Mouse (Mus musculus): ENCODE results near the gene Lck. TPM values are rescaled to one million over a fixed set of nuclear protein-coding genes. Genes with fewer than 3 reads are reported as not detected.

Gene Lck
- total and polyA plus RNA-seq, 3 experiments, result 2.7 to 6.9 TPM; not detected in 1

- H3K9me3 ChIP-seq (replicated peaks; ENCODE audit: insufficient read depth, low read length), result no peaks in the 10 kb centered on the region
- DNase-seq (ENCODE audit: low read depth, low spot score), result peak; percentile 41
- H3K27ac ChIP-seq (ENCODE audit: control insufficient read depth, low read depth, low read length), result no peak within 1 kb of the TSS
- no peaks in the 10 kb centered on the region for H3K27me3 ChIP-seq (ENCODE audit: control insufficient read depth in 1 of 2, insufficient read depth in 2 of 2, low read length in 2 of 2)
- H3K4me1 ChIP-seq (ENCODE audit: control insufficient read depth in 1 of 2, insufficient read depth in 2 of 2, low read length in 2 of 2), result no peaks in the 10 kb centered on the region
- H3K36me3 ChIP-seq (ENCODE audit: control insufficient read depth in 1 of 2, insufficient read depth in 2 of 2, low read length in 2 of 2), result no peaks in the 10 kb centered on the region; a peak in 2 of 4 replicates
- H3K9ac ChIP-seq (ENCODE audit: control insufficient read depth, low read depth, low read length, poor library complexity, severe bottlenecking), result no peak within 1 kb of the TSS
- TF ChIP-seq POLR2AphosphoS2 (IDR thresholded peaks at IDR 0.05; ENCODE audit: low read length), result peak; percentile 41
- TF ChIP-seq GATA1 (IDR thresholded peaks at IDR 0.05; ENCODE audit: low read depth, low read length), result no peak
- H3K4me3 ChIP-seq (ENCODE audit: control insufficient read depth in 1 of 2, insufficient read depth in 1 of 2, low read depth in 2 of 2, low read length in 2 of 2), result no peak within 1 kb of the TSS
- peaks cover 4% of the 10 kb centered on the region; the same call in 1 of the 2 replicates for H3K79me2 ChIP-seq (ENCODE audit: control insufficient read depth, insufficient read depth, low read length, poor library complexity)
Observed at GRCm38 (mm10) chr4:129614093-129614492, 40.7 kb upstream of the Lck start, which contains the start of gene Dcdc2b. TSS of gene Dcdc2b (minus strand) at chr4:129614257.

- TF ChIP-seq GATA1 (IDR thresholded peaks at IDR 0.05; ENCODE audit: low read depth, low read length) (no peak), KAT2A (conservative IDR thresholded peaks at IDR 0.05; ENCODE audit: low read depth, low read length) (no peak)
- Histone ChIP-seq H3K9me3 (replicated peaks; ENCODE audit: insufficient read depth, low read length) (no peaks in the 10 kb centered on the region), H3K4me3 (ENCODE audit: control insufficient read depth in 1 of 2, insufficient read depth in 1 of 2, low read depth in 2 of 2, low read length in 2 of 2) (no peak overlapping the region), H3K27me3 (ENCODE audit: control insufficient read depth in 1 of 2, insufficient read depth in 2 of 2, low read length in 2 of 2) (no peaks in the 10 kb centered on the region), H3K79me2 (ENCODE audit: control insufficient read depth, insufficient read depth, low read length, poor library complexity) (no peaks in the 10 kb centered on the region), H3K27ac (ENCODE audit: control insufficient read depth, low read depth, low read length) (no peak overlapping the region), H3K4me1 (ENCODE audit: control insufficient read depth in 1 of 2, insufficient read depth in 2 of 2, low read length in 2 of 2) (no peaks in the 10 kb centered on the region), H3K9ac (ENCODE audit: control insufficient read depth, low read depth, low read length, poor library complexity, severe bottlenecking) (no peak overlapping the region), H3K36me3 (ENCODE audit: control insufficient read depth in 1 of 2, insufficient read depth in 2 of 2, low read length in 2 of 2) (peaks cover 0 to 2% of the 10 kb centered on the region in 2 experiments; a peak in 3 of 4 replicates)
- DNase-seq (ENCODE audit: low read depth, low spot score), result no peak
Observed at GRCm38 (mm10) chr4:129610472-129610871, 37.0 kb upstream of the Lck start.

GRCm38 (mm10) chr4:129610026-129610425 is 36.6 kb upstream of the Lck start:
- Histone ChIP-seq H3K4me1 (ENCODE audit: control insufficient read depth in 1 of 2, insufficient read depth in 2 of 2, low read length in 2 of 2) (no peaks in the 10 kb centered on the region), H3K36me3 (ENCODE audit: control insufficient read depth in 1 of 2, insufficient read depth in 2 of 2, low read length in 2 of 2) (peaks cover 0 to 3% of the 10 kb centered on the region in 2 experiments; a peak in 3 of 4 replicates), H3K27ac (ENCODE audit: control insufficient read depth, low read depth, low read length) (no peak overlapping the region), H3K79me2 (ENCODE audit: control insufficient read depth, insufficient read depth, low read length, poor library complexity) (no peaks in the 10 kb centered on the region), H3K4me3 (ENCODE audit: control insufficient read depth in 1 of 2, insufficient read depth in 1 of 2, low read depth in 2 of 2, low read length in 2 of 2) (no peak overlapping the region), H3K27me3 (ENCODE audit: control insufficient read depth in 1 of 2, insufficient read depth in 2 of 2, low read length in 2 of 2) (no peaks in the 10 kb centered on the region), H3K9me3 (replicated peaks; ENCODE audit: insufficient read depth, low read length) (no peaks in the 10 kb centered on the region), H3K9ac (ENCODE audit: control insufficient read depth, low read depth, low read length, poor library complexity, severe bottlenecking) (no peak overlapping the region)
- no peak for DNase-seq (ENCODE audit: low read depth, low spot score)
- TF ChIP-seq NRF1 (IDR thresholded peaks at IDR 0.05; ENCODE audit: insufficient read depth, low read depth, low read length, poor library complexity, severe bottlenecking) (no peak), USF1 (IDR thresholded peaks at IDR 0.05; ENCODE audit: low read depth, low read length) (no peak), CTCF (IDR thresholded peaks at IDR 0.05 in 2 of 3, conservative IDR thresholded peaks at IDR 0.05 in 1 of 3; ENCODE audit: control insufficient read depth in 1 of 3, insufficient read depth in 1 of 3, low read depth in 2 of 3, low read length in 3 of 3, poor library complexity in 1 of 3, severe bottlenecking in 1 of 3) (no peak), TBP (IDR thresholded peaks at IDR 0.05; ENCODE audit: low read depth, low read length) (no peak), BHLHE40 (IDR thresholded peaks at IDR 0.05; ENCODE audit: borderline replicate concordance, low read depth, low read length) (no peak)

GRCm38 (mm10) chr4:129609139-129609631 is 35.7 kb upstream of the Lck start:
- H3K27me3 ChIP-seq (ENCODE audit: control insufficient read depth in 1 of 2, insufficient read depth in 2 of 2, low read length in 2 of 2), result no peaks in the 10 kb centered on the region
- H3K4me3 ChIP-seq (ENCODE audit: control insufficient read depth in 1 of 2, insufficient read depth in 1 of 2, low read depth in 2 of 2, low read length in 2 of 2), result no peak overlapping the region
- H3K9ac ChIP-seq (ENCODE audit: control insufficient read depth, low read depth, low read length, poor library complexity, severe bottlenecking), result no peak overlapping the region
- no peaks in the 10 kb centered on the region for H3K79me2 ChIP-seq (ENCODE audit: control insufficient read depth, insufficient read depth, low read length, poor library complexity)
- TF ChIP-seq CHD2 (IDR thresholded peaks at IDR 0.05; ENCODE audit: low read length) (no peak), MXI1 (IDR thresholded peaks at IDR 0.05; ENCODE audit: low read depth, low read length) (no peak), MAFK (IDR thresholded peaks at IDR 0.05; ENCODE audit: borderline replicate concordance, low read depth, low read length) (no peak), EP300 (IDR thresholded peaks at IDR 0.05; ENCODE audit: low read depth in 1 of 2, low read length in 2 of 2) (no peak), GATA1 (IDR thresholded peaks at IDR 0.05; ENCODE audit: low read depth, low read length) (no peak), ETS1 (IDR thresholded peaks at IDR 0.05; ENCODE audit: low read depth, low read length) (no peak), E2F4 (IDR thresholded peaks at IDR 0.05; ENCODE audit: borderline replicate concordance, low read depth, low read length) (no peak), MAZ (IDR thresholded peaks at IDR 0.05; ENCODE audit: low read depth, low read length) (no peak), MYB (IDR thresholded peaks at IDR 0.05; ENCODE audit: low read depth, low read length) (no peak), SIN3A (IDR thresholded peaks at IDR 0.05; ENCODE audit: low read length) (no peak), HCFC1 (IDR thresholded peaks at IDR 0.05; ENCODE audit: low read depth, low read length) (no peak), JUND (IDR thresholded peaks at IDR 0.05; ENCODE audit: low read depth, low read length) (no peak), MAX (IDR thresholded peaks at IDR 0.05; ENCODE audit: low read length) (no peak), ELF1 (IDR thresholded peaks at IDR 0.05; ENCODE audit: low read depth, low read length) (no peak), POLR2AphosphoS2 (IDR thresholded peaks at IDR 0.05; ENCODE audit: low read length) (no peak)
- no peaks in the 10 kb centered on the region for H3K9me3 ChIP-seq (replicated peaks; ENCODE audit: insufficient read depth, low read length)
- no peak overlapping the region for H3K27ac ChIP-seq (ENCODE audit: control insufficient read depth, low read depth, low read length)
- H3K4me1 ChIP-seq (ENCODE audit: control insufficient read depth in 1 of 2, insufficient read depth in 2 of 2, low read length in 2 of 2), result no peaks in the 10 kb centered on the region
- no peak for DNase-seq (ENCODE audit: low read depth, low spot score)
- H3K36me3 ChIP-seq (ENCODE audit: control insufficient read depth in 1 of 2, insufficient read depth in 2 of 2, low read length in 2 of 2), result peaks cover 0 to 3% of the 10 kb centered on the region in 2 experiments; a peak in 3 of 4 replicates
